Mouse (Mus musculus): ENCODE data around the gene Il19. TPM values are rescaled to one million over a fixed set of nuclear protein-coding genes. Genes with fewer than 3 reads are reported as not detected.

Il19 gene
- polyA plus RNA-seq, 1 experiment, result not detected

GRCm38 (mm10) chr1:130883146-130883545, 56.8 kb downstream of the Il19 start:
- no peak overlapping the region for H3K4me3 ChIP-seq (replicated peaks)
- peaks cover 8% of the 10 kb centered on the region for H3K4me1 ChIP-seq
- no peaks in the 10 kb centered on the region for H3K9me3 ChIP-seq
- no peaks in the 10 kb centered on the region for H3K36me3 ChIP-seq (replicated peaks; ENCODE audit: low read length)
- peaks cover 86% of the 10 kb centered on the region for H3K27me3 ChIP-seq (replicated peaks)
- TF ChIP-seq FLI1 (IDR thresholded peaks at IDR 0.05; ENCODE audit: low read length) (no peak), GATA1 (IDR thresholded peaks at IDR 0.05; ENCODE audit: borderline replicate concordance, low read length) (no peak)

Other genes starting within 250 kb of the Il19 start
- gene Gm29427, start 224.3 kb downstream of the Il19 start, polyA plus RNA-seq (2012; ENCODE audit: insufficient read depth, low replicate concordance), result not detected in 2 replicates
- 0.95 and 2.4 TPM in 2 replicates for gene Yod1, start 222.8 kb downstream of the Il19 start, polyA plus RNA-seq (2012; ENCODE audit: insufficient read depth, low replicate concordance)
- gene Pfkfb2, start 210.9 kb downstream of the Il19 start, polyA plus RNA-seq (2012; ENCODE audit: insufficient read depth, low replicate concordance), result 1.8 and 2.5 TPM in 2 replicates
- 4.5 and 39.9 TPM in 2 replicates for gene AA986860, start 208.1 kb downstream of the Il19 start, polyA plus RNA-seq (2012; ENCODE audit: insufficient read depth, low replicate concordance)
- gene Fcamr, start 139.2 kb downstream of the Il19 start, polyA plus RNA-seq (2012; ENCODE audit: insufficient read depth, low replicate concordance), result not detected in 2 replicates
- not detected in 2 replicates for gene Pigr, start 113.4 kb downstream of the Il19 start, polyA plus RNA-seq (2012; ENCODE audit: insufficient read depth, low replicate concordance)
- not detected in 2 replicates for gene Fcmr, start 74.4 kb downstream of the Il19 start, polyA plus RNA-seq (2012; ENCODE audit: insufficient read depth, low replicate concordance)
- gene Il24, start 52.7 kb downstream of the Il19 start, polyA plus RNA-seq (2012; ENCODE audit: insufficient read depth, low replicate concordance), result not detected in 2 replicates
- gene Il20, start 28.7 kb downstream of the Il19 start, polyA plus RNA-seq (2012; ENCODE audit: insufficient read depth, low replicate concordance), result not detected in 2 replicates
- not detected in 2 replicates for gene Il10, start 79.7 kb upstream of the Il19 start, polyA plus RNA-seq (2012; ENCODE audit: insufficient read depth, low replicate concordance)
- gene Mapkapk2, start 157.7 kb upstream of the Il19 start, polyA plus RNA-seq (2012; ENCODE audit: insufficient read depth, low replicate concordance), result 178 and 286 TPM in 2 replicates
- gene Dyrk3, start 198.2 kb upstream of the Il19 start, polyA plus RNA-seq (2012; ENCODE audit: insufficient read depth, low replicate concordance), result 6.4 and 8.0 TPM in 2 replicates
- 14.6 and 15.4 TPM in 2 replicates for gene Eif2d, start 213.1 kb upstream of the Il19 start, polyA plus RNA-seq (2012; ENCODE audit: insufficient read depth, low replicate concordance)